Mouse (Mus musculus) neural tube, embryonic 13.5 days (tissue): ENCODE results near the gene Ssb. TPM values are rescaled to one million over a fixed set of nuclear protein-coding genes. Genes with fewer than 3 reads are reported as not detected.

Experiments used
- ATAC-seq: fragments of 200-750 bp; cut with Nextera tagmentation; 2 replicates; pipeline ENCODE4 v1.8.0; 2017; ENCODE audit warnings: low read depth, mild to moderate bottlenecking, moderate TSS enrichment, moderate library complexity
- H3K27ac ChIP-seq: fragments of 300-500 bp; sonication (generic); replicated peaks from 2 replicates; pipeline ENCODE4 v1.5.1; 2015; ENCODE audit warnings: moderate library complexity, mild to moderate bottlenecking, inconsistent platforms
- H3K27me3 ChIP-seq: fragments of 300-500 bp; sonication (generic); 2 replicates; pipeline ENCODE4 v1.6.1; 2015; ENCODE audit warnings: mild to moderate bottlenecking, inconsistent platforms
- H3K36me3 ChIP-seq: fragments of 300-500 bp; sonication (generic); 2 replicates; pipeline ENCODE4 v1.6.1; 2015; ENCODE audit warnings: mild to moderate bottlenecking, inconsistent platforms
- H3K4me1 ChIP-seq: fragments of 300-500 bp; sonication (generic); replicated peaks from 2 replicates; pipeline ENCODE4 v1.6.1; 2015; ENCODE audit warnings: inconsistent platforms
- H3K4me2 ChIP-seq: fragments of 300-500 bp; sonication (generic); 2 replicates; pipeline ENCODE4 v1.6.1; 2015; ENCODE audit warnings: inconsistent platforms, mild to moderate bottlenecking, moderate library complexity
- H3K4me3 ChIP-seq: fragments of 300-500 bp; sonication (generic); 2 replicates; pipeline ENCODE4 v1.5.1; 2015; ENCODE audit warnings: mild to moderate bottlenecking, inconsistent platforms
- H3K9ac ChIP-seq: fragments of 300-500 bp; sonication (generic); 2 replicates; pipeline ENCODE4 v1.6.1; 2015; ENCODE audit warnings: moderate library complexity, mild to moderate bottlenecking, inconsistent platforms
- H3K9me3 ChIP-seq: fragments of 300-500 bp; sonication (generic); 2 replicates; pipeline ENCODE4 v1.6.1; 2016; ENCODE audit warnings: inconsistent platforms
- WGBS: fragments of 180-500 bp; shearing (Covaris S2); methylation state at CpG from one replicate; pipeline ENCODE4 v1.1.7; 2015; 5-methylcytosine and 5-hydroxymethylcytosine counted together
- polyA plus RNA-seq: library from polyadenylated mRNA; unstranded; fragments of >200 nt; fragmentation: Nextera tagmentation; extraction: Ambion mirVana; gene quantifications from 2 replicates; pipeline ENCODE4 v1.2.1, GENCODE M21; 2015

Ssb gene
- polyA plus RNA-seq, 1 experiment from 2014 or later: 341 TPM

GRCm38 (mm10) chr2:69885050-69885449 lies 23.7 kb downstream of the Ssb start:
- Histone ChIP-seq H3K4me1 (peaks cover 18% of the 10 kb centered on the region), H3K9me3 (no peaks in the 10 kb centered on the region), H3K27ac (peak overlapping the region; percentile 42), H3K4me2 (peak overlapping the region; percentile 78), H3K4me3 (peak overlapping the region; percentile 57), H3K36me3 (no peaks in the 10 kb centered on the region), H3K9ac (peak overlapping the region; percentile 81), H3K27me3 (no peaks in the 10 kb centered on the region)
- peak; percentile 32; the same call in 1 of the 2 replicates for ATAC-seq
- WGBS: 6% methylated on average over 12 of the region's 12 CpGs

GRCm38 (mm10) chr2:69885451-69886305 lies 24.3 kb downstream of the Ssb start, which contains the start of gene Mettl5:
Gene Mettl5 (minus strand): TSS chr2:69885615.
- H3K27me3 ChIP-seq: no peaks in the 10 kb centered on the region
- H3K36me3 ChIP-seq: no peaks in the 10 kb centered on the region
- H3K9ac ChIP-seq: peak within 1 kb of the TSS; percentile 81
- peak within 1 kb of the TSS; percentile 42 for H3K27ac ChIP-seq
- peak; percentile 96 for ATAC-seq
- H3K4me1 ChIP-seq: peaks cover 18% of the 10 kb centered on the region
- H3K4me3 ChIP-seq: peak within 1 kb of the TSS; percentile 57
- H3K9me3 ChIP-seq: no peaks in the 10 kb centered on the region
- H3K4me2 ChIP-seq: peak within 1 kb of the TSS; percentile 78
- 2% methylated on average over 45 of the region's 45 CpGs for WGBS

DNA sequence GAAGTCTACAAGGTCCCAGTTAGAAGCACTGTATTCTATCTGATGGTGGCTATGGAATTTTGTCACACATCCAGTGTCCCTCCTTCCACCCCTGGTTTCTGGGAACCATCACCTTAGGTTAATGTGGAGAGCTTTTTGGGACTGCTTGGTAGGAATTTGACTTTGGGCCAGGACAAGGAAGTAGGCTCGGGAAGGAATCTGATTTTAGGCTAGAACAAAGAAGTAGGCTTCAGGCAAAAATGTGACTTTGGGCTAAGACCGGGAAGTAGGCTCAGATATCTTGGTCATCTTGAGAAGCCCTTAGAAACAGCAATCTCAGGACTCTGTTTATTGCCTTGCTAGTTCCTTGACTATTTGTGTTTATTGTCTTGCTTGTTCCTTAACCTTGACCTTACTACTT lies 27.6 kb downstream of the Ssb start:
- H3K27ac ChIP-seq: no peak overlapping the region
- WGBS: 84% methylated on average over 2 of the region's 2 CpGs
- H3K4me2 ChIP-seq: no peak overlapping the region
- no peak for ATAC-seq
- peaks cover 18% of the 10 kb centered on the region for H3K4me1 ChIP-seq
- H3K9ac ChIP-seq: no peak overlapping the region
- H3K4me3 ChIP-seq: no peak overlapping the region
- H3K36me3 ChIP-seq: no peaks in the 10 kb centered on the region
- no peaks in the 10 kb centered on the region for H3K27me3 ChIP-seq
- H3K9me3 ChIP-seq: no peaks in the 10 kb centered on the region

DNA sequence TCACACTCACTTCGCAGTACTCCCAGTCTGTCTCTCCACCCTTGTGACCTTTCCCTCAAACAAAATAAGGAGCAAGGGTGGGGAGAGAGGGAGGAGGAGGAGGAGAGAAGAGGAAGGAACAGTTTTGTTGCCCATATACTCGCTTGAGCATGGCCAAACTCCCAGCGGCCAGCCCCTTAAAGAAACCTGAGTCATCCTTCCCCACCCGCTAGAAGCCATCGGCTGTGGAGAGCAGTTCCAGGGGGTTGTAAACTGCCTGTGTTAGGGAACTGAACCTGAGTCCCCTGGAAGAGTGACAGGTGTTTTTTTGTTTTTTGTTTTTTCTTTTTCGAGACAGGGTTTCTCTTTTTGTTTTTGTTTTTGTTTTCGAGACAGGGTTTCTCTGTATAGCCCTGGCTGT lies 29.5 kb downstream of the Ssb start:
- Histone ChIP-seq H3K4me3 (no peak overlapping the region), H3K9ac (no peak overlapping the region), H3K27ac (no peak overlapping the region), H3K27me3 (no peaks in the 10 kb centered on the region), H3K9me3 (no peaks in the 10 kb centered on the region), H3K4me1 (peaks cover 5% of the 10 kb centered on the region), H3K36me3 (no peaks in the 10 kb centered on the region), H3K4me2 (no peak overlapping the region)
- no peak for ATAC-seq
- 52% methylated on average over 7 of the region's 7 CpGs for WGBS

DNA sequence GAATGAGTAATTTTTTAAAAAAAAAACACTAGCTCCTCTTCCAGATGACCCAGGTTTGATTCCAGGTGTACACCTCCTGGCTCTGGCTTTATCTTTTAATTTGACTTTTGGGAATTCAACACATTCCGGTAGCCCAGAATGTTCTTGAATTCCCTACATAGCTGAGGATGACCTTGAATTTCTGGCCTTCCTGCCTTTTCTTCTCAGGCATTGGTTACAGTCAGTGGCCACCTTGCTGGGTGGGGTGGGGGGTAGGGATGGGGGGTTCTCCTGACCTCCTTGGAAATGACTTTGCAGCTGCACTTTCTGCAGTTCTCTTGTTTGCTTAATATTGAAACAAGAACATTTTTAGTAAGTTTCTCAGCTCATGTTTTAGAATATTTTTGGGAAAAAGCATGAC lies 31.8 kb downstream of the Ssb start:
- H3K27me3 ChIP-seq: no peaks in the 10 kb centered on the region
- WGBS: 79% methylated on average over 1 of the region's 1 CpGs
- no peak for ATAC-seq
- H3K9me3 ChIP-seq: no peaks in the 10 kb centered on the region
- H3K27ac ChIP-seq: no peak overlapping the region
- no peaks in the 10 kb centered on the region for H3K36me3 ChIP-seq
- peaks cover 2% of the 10 kb centered on the region; the same call in 1 of the 2 replicates for H3K4me1 ChIP-seq
- H3K9ac ChIP-seq: no peak overlapping the region
- no peak overlapping the region for H3K4me3 ChIP-seq
- H3K4me2 ChIP-seq: no peak overlapping the region

- no peaks in the 10 kb centered on the region for H3K9me3 ChIP-seq
- H3K9ac ChIP-seq: no peak overlapping the region
- no peak for ATAC-seq
- no peak overlapping the region for H3K4me3 ChIP-seq
- whole genome bisulfite sequencing: 88% methylated on average over 5 of the region's 5 CpGs
- H3K36me3 ChIP-seq: no peaks in the 10 kb centered on the region
- no peaks in the 10 kb centered on the region for H3K27me3 ChIP-seq
- H3K4me1 ChIP-seq: peaks cover 9% of the 10 kb centered on the region
- H3K4me2 ChIP-seq: no peak overlapping the region
- no peak overlapping the region for H3K27ac ChIP-seq
Measured at GRCm38 (mm10) chr2:69893891-69894290, 32.5 kb downstream of the Ssb start.

DNA sequence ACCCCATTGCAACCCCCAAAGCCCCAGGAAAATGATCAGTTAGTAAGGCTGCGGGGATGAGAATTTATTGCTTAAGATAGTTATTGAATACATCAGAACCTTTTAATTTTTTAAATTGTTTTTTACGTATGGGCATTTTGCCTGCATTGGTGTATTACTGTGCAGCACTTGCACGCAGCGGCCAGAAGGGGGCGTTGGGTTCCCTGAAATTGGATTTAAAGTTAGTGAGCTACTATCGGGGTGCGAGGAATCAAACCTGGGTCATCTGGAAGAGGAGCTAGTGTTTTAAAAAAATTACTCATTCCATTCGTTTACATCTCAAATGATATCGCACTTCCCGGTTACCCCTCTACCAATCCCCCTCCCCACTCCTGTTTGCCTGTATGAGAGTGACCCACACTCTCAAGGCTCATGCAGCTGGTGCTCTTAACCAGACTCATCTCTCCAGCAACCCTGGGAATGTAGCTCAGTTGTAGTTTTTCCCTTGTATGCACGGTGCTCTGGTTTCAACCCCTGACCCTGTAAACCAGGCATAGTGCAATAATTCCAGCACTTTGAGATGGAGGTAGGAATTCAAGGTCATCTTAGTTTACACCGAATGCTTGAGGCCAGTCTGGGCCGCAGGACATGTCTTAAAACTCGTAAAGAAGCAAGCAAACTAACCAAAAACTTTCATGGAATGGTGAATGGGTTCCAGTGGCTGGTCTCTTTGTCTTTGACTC lies 34.3 kb downstream of the Ssb start:
- Histone ChIP-seq H3K27ac (no peak overlapping the region), H3K4me1 (peaks cover 21% of the 10 kb centered on the region), H3K9me3 (no peaks in the 10 kb centered on the region), H3K9ac (no peak overlapping the region), H3K27me3 (no peaks in the 10 kb centered on the region), H3K4me2 (no peak overlapping the region), H3K36me3 (no peaks in the 10 kb centered on the region), H3K4me3 (no peak overlapping the region)
- 60% methylated on average over 14 of the region's 14 CpGs for WGBS
- ATAC-seq: no peak

DNA sequence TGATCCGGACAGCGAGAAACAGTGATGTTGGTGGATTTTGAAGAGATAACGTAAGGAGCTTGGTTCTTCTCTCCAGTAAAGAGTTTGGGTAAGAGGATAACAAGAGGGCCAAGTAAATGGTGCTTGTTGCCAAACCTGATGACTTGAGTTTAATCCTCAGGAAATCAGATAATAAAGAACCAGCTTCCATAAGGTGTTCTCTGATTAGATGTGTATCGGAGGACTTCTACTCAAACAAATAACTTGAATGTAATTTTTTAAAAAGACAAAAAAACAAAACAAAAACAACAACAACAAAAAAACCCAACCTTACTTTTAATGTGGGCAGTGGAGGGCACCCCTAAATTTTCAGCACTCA lies 34.8 kb downstream of the Ssb start:
- H3K9ac ChIP-seq: no peak overlapping the region
- no peak overlapping the region for H3K27ac ChIP-seq
- ATAC-seq: no peak
- WGBS: 95% methylated on average over 4 of the region's 4 CpGs
- peaks cover 21% of the 10 kb centered on the region for H3K4me1 ChIP-seq
- H3K4me2 ChIP-seq: no peak overlapping the region
- H3K36me3 ChIP-seq: peaks cover 4% of the 10 kb centered on the region; the same call in 1 of the 2 replicates
- H3K9me3 ChIP-seq: no peaks in the 10 kb centered on the region
- H3K27me3 ChIP-seq: no peaks in the 10 kb centered on the region
- no peak overlapping the region for H3K4me3 ChIP-seq

GRCm38 (mm10) chr2:69897039-69897617 lies 35.8 kb downstream of the Ssb start, which contains the start of gene Ubr3:
Gene Ubr3 (plus strand): TSS chr2:69897246.
- peak within 1 kb of the TSS; percentile 100 for H3K4me3 ChIP-seq
- under 1% methylated on average over 54 of the region's 65 CpGs for WGBS
- peak; percentile 98 for ATAC-seq

DNA sequence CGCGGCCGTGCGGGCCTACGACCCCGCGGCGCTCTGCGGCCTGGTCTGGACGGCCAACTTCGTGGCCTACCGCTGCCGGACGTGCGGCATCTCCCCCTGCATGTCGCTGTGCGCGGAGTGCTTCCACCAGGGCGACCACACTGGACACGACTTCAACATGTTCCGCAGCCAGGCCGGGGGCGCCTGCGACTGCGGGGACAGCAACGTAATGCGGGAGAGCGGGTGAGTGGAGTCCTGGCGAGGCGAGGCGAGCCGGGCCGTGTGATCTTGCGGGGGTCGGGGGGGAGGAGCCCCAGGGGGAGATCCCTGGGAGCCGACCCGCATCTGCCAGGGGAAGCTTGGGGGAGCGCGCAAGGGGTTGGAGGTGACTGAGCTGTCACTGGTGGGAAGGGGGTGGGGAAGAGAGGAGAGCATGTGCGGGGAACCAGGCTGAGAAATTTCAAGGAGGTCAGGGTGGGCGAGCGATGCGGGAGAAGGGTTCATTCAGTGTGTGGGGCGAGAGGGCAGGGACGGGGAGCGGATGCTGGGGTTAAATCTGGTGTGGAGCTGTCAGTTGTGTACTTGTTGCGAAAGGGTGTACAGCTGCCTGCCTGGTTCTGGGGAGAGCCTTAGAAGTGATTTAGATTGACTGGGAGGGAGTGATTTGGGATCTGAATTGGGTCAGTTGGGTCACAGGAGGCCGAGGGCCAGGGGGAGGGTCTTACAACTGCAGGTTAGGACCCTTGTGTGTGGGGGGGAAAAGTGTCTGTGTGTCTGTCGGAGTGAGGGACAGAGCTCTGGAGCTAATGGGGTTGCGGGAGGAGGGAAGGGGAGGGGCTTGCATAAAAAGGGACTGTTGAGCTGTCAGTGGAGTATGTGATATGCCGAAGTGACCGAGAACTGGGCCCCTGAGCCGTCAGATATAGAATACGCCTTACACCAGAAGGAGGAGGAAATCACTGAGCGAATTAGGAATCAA lies 36.5 kb downstream of the Ssb start:
- H3K27me3 ChIP-seq: no peaks in the 10 kb centered on the region
- WGBS: under 1% methylated on average over 54 of the region's 55 CpGs
- peak; percentile 74 for ATAC-seq

More at GRCm38 (mm10) chr2:69897039-69897617, 35.8 kb downstream of the Ssb start, which contains the start of gene Ubr3:
- Histone ChIP-seq H3K9ac (peak within 1 kb of the TSS; percentile 99), H3K9me3 (no peaks in the 10 kb centered on the region), H3K27me3 (no peaks in the 10 kb centered on the region), H3K4me1 (peaks cover 21% of the 10 kb centered on the region), H3K4me2 (peak within 1 kb of the TSS; percentile 96), H3K27ac (peak within 1 kb of the TSS; percentile 95), H3K36me3 (peaks cover 8% of the 10 kb centered on the region; the same call in 1 of the 2 replicates)

DNA sequence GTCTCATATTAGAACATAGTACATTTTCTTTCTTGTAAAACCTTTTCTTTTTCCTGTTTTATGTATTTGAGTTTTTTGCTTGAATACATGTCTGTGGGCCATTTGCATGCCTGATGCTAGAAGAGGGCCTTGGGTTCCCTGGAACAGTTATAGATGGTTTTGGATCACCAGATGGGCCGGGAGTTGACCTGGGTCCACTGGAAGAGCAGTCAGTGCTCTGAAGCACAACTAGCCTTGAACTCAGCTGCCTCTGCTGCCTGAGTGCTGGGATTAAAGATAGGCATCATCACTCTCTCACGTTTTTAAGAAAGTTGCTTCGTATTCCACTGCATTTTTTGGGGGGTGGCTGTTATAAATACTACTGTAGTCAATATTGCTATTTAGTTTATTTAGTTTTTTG lies 42.2 kb downstream of the Ssb start:
- no peak overlapping the region for H3K4me3 ChIP-seq
- H3K9ac ChIP-seq: no peak overlapping the region
- H3K4me1 ChIP-seq: peaks cover 15% of the 10 kb centered on the region
- ATAC-seq: no peak
- H3K36me3 ChIP-seq: peaks cover 13% of the 10 kb centered on the region
- no peak overlapping the region for H3K27ac ChIP-seq
- no peak overlapping the region for H3K4me2 ChIP-seq
- no peaks in the 10 kb centered on the region for H3K27me3 ChIP-seq
- no peaks in the 10 kb centered on the region for H3K9me3 ChIP-seq
- WGBS: 95% methylated on average over 3 of the region's 3 CpGs

More for the DNA sequence above, 36.5 kb downstream of the Ssb start:
- peak overlapping the region; percentile 96 for H3K4me2 ChIP-seq
- peaks cover 8% of the 10 kb centered on the region; the same call in 1 of the 2 replicates for H3K36me3 ChIP-seq
- H3K4me3 ChIP-seq: peak overlapping the region; percentile 100
- peak overlapping the region; percentile 95 for H3K27ac ChIP-seq
- H3K9ac ChIP-seq: peak overlapping the region; percentile 99
- H3K4me1 ChIP-seq: peaks cover 21% of the 10 kb centered on the region
- H3K9me3 ChIP-seq: no peaks in the 10 kb centered on the region
